Mouse (Mus musculus): ENCODE measurements around the gene 1700016D06Rik. TPM values are rescaled to one million over a fixed set of nuclear protein-coding genes. Genes with fewer than 3 reads are reported as not detected.

Gene 1700016D06Rik
- polyA plus RNA-seq, 2 experiments, result not detected

DNA sequence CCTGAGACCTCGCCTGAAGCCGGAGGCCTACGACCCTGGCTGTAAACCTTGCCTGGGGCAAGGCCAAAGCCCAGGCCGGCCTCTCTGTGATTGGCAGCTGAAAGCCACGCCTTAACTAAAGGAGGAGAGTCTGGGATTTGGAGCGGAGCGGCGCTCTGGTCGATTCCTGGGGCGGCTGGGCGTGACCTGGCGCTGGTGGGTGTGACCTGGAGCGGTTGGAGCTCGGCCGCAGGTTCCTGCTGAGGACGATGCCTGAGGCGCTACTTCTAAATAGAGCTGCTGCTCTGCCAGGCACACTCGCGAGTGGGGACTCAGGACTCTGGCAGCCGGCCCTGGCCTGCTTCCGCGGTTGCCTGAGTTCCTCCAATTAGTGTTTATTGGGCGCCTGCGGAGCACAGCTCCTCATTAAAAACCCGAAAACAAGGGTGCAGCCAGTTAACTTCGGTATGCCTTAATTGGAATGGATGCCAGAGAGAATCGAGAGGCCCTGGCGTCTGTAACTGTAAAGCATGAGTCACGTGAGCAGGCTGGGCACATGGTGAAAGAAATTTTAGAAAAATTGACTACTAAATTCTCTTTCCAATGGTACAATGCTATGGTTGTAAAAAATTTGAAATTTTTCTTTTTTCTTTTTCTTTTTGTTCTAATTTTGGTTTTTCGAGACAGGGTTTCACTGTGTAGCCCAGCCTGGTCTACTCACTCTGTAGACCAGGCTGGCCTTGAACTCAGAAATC, 64.4 kb downstream of the 1700016D06Rik start:
- H3K27me3 ChIP-seq (ENCODE audit: control insufficient read depth, insufficient read depth, low read length), result no peaks in the 10 kb centered on the region
- H3K4me1 ChIP-seq (replicated peaks; ENCODE audit: control insufficient read depth in 2 of 2, insufficient read depth in 2 of 2, low read length in 1 of 2), result peaks cover 13 to 17% of the 10 kb centered on the region in 2 experiments
- DNase-seq (ENCODE audit: low read depth in 3 of 3, low spot score in 3 of 3) (peak; percentile 82 to 86 (median 86)), ATAC-seq (ENCODE audit: insufficient read depth) (peak; percentile 77)
- H3K27ac ChIP-seq, result peak overlapping the region; percentile 76
- peak overlapping the region; percentile 49 for H3K9ac ChIP-seq (replicated peaks)
- WGBS (ENCODE audit: insufficient replicate concordance), result 2% methylated on average over 30 of the region's 30 CpGs
- H3K9me3 ChIP-seq (ENCODE audit: control insufficient read depth, low read length), result no peaks in the 10 kb centered on the region
- H3K4me3 ChIP-seq (ENCODE audit: insufficient read depth in 1 of 2, low read depth in 2 of 2, low read length in 2 of 2), result peak overlapping the region; percentile 50 to 73
- H3K4me2 ChIP-seq (ENCODE audit: low read depth), result peak overlapping the region; percentile 79
- peaks cover 8% of the 10 kb centered on the region for H3K36me3 ChIP-seq (replicated peaks; ENCODE audit: control insufficient read depth, insufficient read depth, low read depth)
- TF ChIP-seq EP300 (IDR thresholded peaks at IDR 0.05; ENCODE audit: low read depth), result no peak
- TF ChIP-seq CTCF (IDR thresholded peaks at IDR 0.05; ENCODE audit: low read depth), result no peak

DNA sequence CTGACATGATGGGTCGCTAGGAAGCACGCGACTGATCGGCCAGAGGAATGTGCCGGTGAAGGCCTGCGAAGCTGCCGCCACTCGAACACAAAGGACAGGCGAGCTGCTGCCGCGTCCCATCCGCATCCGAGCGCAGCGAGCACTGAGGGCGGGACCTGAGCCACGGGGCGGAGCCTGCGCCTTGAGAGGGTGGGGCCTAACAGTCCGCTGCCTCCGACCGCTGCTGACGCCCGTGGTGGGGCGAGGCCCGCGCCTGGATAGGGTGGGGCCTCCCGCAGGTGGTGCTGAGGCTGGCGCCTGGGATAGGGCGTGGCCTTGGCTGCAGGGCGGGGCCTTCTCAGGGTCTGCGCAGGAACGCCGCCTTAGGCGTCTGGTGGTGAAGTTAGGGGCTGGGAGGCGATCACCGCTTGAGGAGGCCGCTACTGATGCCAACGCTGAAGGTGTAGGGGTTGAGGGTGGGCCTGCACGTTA, 65.2 kb downstream of the 1700016D06Rik start, which contains the start of gene Ankrd10:
Gene Ankrd10, minus strand, starts transcription at position 147 of the 471 bp plus-strand sequence.
- Histone ChIP-seq H3K36me3 (replicated peaks; ENCODE audit: control insufficient read depth, insufficient read depth, low read depth) (peaks cover 15% of the 10 kb centered on the region), H3K27ac (peak within 1 kb of the TSS; percentile 76), H3K4me3 (ENCODE audit: insufficient read depth in 1 of 2, low read depth in 2 of 2, low read length in 2 of 2) (peak within 1 kb of the TSS; percentile 73 to 76), H3K4me1 (replicated peaks; ENCODE audit: control insufficient read depth in 2 of 2, insufficient read depth in 2 of 2, low read length in 1 of 2) (peaks cover 13 to 17% of the 10 kb centered on the region in 2 experiments), H3K27me3 (ENCODE audit: control insufficient read depth, insufficient read depth, low read length) (no peaks in the 10 kb centered on the region), H3K9ac (replicated peaks) (peak within 1 kb of the TSS; percentile 77), H3K4me2 (ENCODE audit: low read depth) (peak within 1 kb of the TSS; percentile 79), H3K9me3 (ENCODE audit: control insufficient read depth, low read length) (no peaks in the 10 kb centered on the region)
- WGBS (ENCODE audit: insufficient replicate concordance), result under 1% methylated on average over 40 of the region's 40 CpGs
- ATAC-seq (ENCODE audit: insufficient read depth) (peak; percentile 92), DNase-seq (ENCODE audit: low read depth in 3 of 3, low spot score in 3 of 3) (peak; percentile 91 to 93 (median 91))
- no peak for TF ChIP-seq CTCF (IDR thresholded peaks at IDR 0.05; ENCODE audit: low read depth)
- no peak for TF ChIP-seq EP300 (IDR thresholded peaks at IDR 0.05; ENCODE audit: low read depth)

DNA sequence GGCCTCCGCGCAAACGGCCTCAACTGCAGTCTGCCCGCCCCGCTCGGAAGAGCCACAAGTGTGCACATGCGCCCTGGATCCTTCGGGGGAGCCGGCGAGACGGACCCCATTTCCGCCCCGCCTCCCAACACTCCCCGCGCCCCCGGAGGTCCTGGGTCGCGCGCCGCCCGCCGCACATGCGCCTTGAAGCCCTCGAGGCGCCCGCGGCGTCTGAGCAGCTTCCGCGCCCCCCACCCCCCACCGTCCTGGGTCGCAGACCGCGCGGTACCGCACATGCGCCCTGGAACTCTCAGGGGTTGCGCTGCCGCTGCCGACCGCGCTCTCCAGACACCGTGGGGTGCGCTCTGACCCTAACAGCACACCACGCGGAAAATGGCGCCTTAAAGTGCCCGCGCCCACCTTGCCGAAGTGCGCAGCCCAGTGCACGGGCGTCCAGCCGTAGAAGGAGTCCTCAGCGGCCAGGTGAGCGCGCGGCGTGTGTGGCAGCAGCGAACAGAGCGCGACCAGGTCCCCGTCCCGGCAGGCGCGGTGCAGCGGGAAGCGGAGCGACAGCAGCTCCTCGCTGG, 65.8 kb downstream of the 1700016D06Rik start:
- DNase-seq (ENCODE audit: low read depth in 3 of 3, low spot score in 3 of 3) (peak; percentile 66 to 68 (median 66)), ATAC-seq (ENCODE audit: insufficient read depth) (peak; percentile 52)
- TF ChIP-seq EP300 (IDR thresholded peaks at IDR 0.05; ENCODE audit: low read depth) (no peak), CTCF (IDR thresholded peaks at IDR 0.05; ENCODE audit: low read depth) (no peak; the same call in 1 of the 2 replicates)
- H3K9me3 ChIP-seq (ENCODE audit: control insufficient read depth, low read length), result no peaks in the 10 kb centered on the region
- H3K4me3 ChIP-seq (ENCODE audit: insufficient read depth in 1 of 2, low read depth in 2 of 2, low read length in 2 of 2), result peak overlapping the region; percentile 73 to 76
- no peaks in the 10 kb centered on the region for H3K27me3 ChIP-seq (ENCODE audit: control insufficient read depth, insufficient read depth, low read length)
- H3K4me1 ChIP-seq (replicated peaks; ENCODE audit: control insufficient read depth in 2 of 2, insufficient read depth in 2 of 2, low read length in 1 of 2), result peaks cover 13 to 17% of the 10 kb centered on the region in 2 experiments
- H3K27ac ChIP-seq, result peak overlapping the region; percentile 56
- H3K4me2 ChIP-seq (ENCODE audit: low read depth), result peak overlapping the region; percentile 79
- WGBS (ENCODE audit: insufficient replicate concordance), result under 1% methylated on average over 67 of the region's 70 CpGs
- peaks cover 21% of the 10 kb centered on the region for H3K36me3 ChIP-seq (replicated peaks; ENCODE audit: control insufficient read depth, insufficient read depth, low read depth)
- H3K9ac ChIP-seq (replicated peaks), result peak overlapping the region; percentile 77

DNA sequence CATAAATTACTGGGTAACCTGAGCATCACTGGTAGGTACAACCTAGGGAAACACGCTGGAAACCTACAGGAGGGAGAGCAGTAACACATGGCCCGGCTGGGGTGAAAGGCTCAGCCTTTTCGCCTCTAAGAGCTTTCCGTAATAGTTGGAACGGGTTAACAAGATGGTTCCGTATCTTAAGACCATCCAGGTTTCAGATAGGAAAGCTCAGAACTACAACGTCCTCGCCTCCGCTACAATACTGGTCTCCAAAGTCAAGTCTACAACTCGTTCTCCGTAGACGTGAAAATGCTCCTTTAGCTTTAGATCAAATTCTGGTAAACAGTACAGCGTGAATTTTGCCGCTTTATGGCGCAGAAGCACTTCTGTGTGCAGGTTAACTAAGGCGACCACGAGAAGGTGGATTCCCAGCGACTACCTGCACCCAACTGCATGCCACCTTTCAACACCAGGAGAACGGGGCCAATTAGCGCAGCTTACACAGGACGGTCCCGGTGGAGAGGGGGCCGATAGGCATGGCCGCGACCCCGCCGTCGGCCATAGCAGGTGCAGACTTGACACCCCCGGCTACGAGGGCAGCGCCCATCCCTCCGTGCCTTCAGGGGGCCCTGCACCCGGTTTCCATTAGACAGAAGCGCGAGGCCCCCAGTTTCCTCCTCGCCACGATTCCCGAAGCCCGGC, 66.4 kb downstream of the 1700016D06Rik start:
- H3K27ac ChIP-seq, result no peak overlapping the region
- peak in 1 of 3 experiments; percentile 31 for DNase-seq (ENCODE audit: low read depth in 3 of 3, low spot score in 3 of 3)

More for the DNA sequence above, 66.4 kb downstream of the 1700016D06Rik start:
- Histone ChIP-seq H3K9ac (replicated peaks) (peak overlapping the region; percentile 77), H3K36me3 (replicated peaks; ENCODE audit: control insufficient read depth, insufficient read depth, low read depth) (peaks cover 26% of the 10 kb centered on the region), H3K4me1 (replicated peaks; ENCODE audit: control insufficient read depth in 2 of 2, insufficient read depth in 2 of 2, low read length in 1 of 2) (peaks cover 13 to 17% of the 10 kb centered on the region in 2 experiments), H3K9me3 (ENCODE audit: control insufficient read depth, low read length) (no peaks in the 10 kb centered on the region), H3K4me2 (ENCODE audit: low read depth) (peak overlapping the region; percentile 79), H3K27me3 (ENCODE audit: control insufficient read depth, insufficient read depth, low read length) (no peaks in the 10 kb centered on the region), H3K4me3 (ENCODE audit: insufficient read depth in 1 of 2, low read depth in 2 of 2, low read length in 2 of 2) (peak overlapping the region; percentile 73 to 76)
- TF ChIP-seq CTCF (IDR thresholded peaks at IDR 0.05; ENCODE audit: low read depth) (no peak), EP300 (IDR thresholded peaks at IDR 0.05; ENCODE audit: low read depth) (no peak)
- no peak for ATAC-seq (ENCODE audit: insufficient read depth)
- under 1% methylated on average over 39 of the region's 39 CpGs for WGBS (ENCODE audit: insufficient replicate concordance)
